Mouse (Mus musculus) c-Kit-negative CD71-positive TER-119-positive erythroid progenitor cells, embryonic 14.5 days (primary cell): ENCODE data around the gene Cdr2.
A peak's percentile ranks its signal among the peaks of the same experiment; 100 is the strongest.
"Not testable (repeated sequence)": the region's sequence is repeated elsewhere in the genome, so short reads cannot be mapped to it uniquely, and the experiment has no call there.

Experiments used
- DNase-seq: peaks from one replicate; pipeline ENCODE4 v3.0.0-alpha.2; 2013; ENCODE audit warnings: low read depth, low spot score

Cdr2 gene

DNA sequence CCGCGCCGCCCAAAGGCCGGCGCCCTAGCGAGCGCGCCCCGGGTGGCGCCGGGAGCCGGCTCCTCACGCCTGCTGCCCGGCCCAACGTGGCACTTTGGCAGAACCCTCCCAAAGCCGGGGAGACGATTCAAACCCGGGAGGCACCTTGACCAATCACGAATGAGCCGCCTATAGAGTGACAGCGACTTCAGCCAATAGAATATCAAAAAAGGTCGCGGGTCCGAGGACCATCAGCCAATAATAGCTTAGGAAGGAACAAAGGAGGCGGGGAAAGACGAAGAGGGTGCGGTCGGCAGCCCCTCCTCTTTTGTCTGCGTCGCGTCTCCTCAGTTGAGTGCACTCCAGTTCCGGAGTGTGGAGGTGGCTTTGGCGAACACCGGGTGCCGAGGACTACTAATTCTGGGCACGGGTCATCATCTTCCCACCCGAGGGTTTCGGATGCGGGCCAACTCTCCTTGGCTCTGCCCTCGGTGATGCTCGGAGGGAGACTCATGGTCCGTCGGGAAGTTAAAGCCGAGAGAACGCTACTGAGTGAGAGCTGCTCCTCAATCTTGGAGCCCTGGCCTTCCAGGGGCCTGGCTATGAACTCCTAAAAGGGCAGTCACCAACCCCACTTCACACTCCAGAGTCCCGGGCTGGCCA, at the start of gene Cdr2, which contains the start of gene Mfsd13b:
Cdr2 (minus strand) TSS at position 113 of the 642 bp plus-strand sequence.
Mfsd13b (plus strand) TSS at position 310 of the 642 bp plus-strand sequence.
- DNase-seq, result peak; percentile 99

DNA sequence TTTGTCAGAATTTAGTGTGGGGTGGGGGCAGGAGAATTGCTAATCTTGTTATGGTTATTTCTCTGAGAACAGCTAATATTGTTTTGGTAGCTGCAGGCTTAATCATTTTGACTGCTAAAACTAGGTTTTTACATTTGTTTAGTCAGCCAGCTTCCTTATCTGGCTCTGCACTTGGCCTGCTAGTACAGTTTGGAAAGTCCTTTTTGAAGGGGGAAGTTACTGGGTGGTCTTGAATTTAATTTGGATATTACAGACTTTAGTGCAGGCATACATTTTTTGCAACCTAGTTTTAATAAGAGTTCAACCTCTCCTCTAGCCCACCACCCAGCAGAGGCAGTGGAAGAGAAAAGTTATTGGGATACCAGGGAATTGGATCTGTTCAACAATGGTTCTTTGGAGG, 47.8 kb upstream of the Cdr2 start:
- DNase-seq, result not testable (repeated sequence)

DNA sequence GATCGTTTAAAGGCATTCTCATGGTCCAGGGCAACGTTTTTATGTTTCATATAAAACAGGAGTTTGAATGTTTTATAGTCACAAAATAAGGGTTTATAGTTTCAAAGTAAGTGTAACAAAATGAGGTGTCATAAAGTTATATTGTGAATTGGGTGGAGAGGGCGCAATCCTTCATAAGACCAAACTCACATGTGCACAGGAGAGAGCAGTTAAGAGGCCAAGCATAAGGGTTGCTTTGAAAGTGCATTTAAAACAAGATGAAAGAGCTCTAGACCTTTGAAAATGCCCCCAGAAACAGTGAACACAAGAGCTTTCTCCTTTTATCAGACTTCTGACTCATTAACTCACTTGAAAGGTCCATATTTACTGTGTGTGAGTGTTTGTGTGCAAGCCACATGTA, 44.2 kb upstream of the Cdr2 start:
- DNase-seq, result no peak

DNA sequence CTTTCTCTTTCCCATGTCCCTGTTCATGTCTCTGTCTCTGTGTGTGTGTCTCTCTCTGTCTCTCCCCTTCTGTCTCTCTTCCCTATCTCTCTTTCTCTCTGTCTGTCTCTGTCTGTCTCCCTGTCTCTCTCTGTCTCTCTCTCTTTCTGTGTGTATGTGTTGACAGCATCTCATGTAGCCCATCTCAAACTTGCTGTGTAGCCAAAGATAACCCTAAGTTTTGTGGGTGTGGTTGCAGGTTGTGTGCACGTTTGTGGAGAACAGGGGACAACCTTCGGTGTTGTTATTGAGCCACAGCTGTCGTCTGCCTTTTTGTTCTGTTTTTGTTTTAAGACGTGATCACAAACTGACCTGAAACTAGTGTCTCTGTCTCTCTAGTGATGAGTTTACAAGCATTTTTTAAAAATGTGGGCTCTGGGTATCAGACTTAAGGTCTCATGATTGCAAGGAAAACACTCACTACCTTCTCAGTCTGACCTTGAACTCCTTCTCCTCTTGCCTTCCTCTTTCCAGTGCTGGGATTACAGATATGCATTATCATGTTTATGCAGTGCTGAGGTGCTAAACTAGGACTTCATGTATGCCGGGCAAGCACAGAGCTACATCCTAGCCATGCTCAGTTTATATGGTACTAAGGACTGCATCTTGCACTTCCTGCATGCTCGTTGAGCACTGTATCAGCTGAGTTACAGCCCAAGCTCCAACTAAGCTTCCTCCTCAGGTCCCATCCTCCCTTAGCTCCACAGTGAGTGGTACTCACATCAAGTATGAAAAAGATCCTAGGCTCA, 43.3 kb upstream of the Cdr2 start:
- no peak for DNase-seq

DNA sequence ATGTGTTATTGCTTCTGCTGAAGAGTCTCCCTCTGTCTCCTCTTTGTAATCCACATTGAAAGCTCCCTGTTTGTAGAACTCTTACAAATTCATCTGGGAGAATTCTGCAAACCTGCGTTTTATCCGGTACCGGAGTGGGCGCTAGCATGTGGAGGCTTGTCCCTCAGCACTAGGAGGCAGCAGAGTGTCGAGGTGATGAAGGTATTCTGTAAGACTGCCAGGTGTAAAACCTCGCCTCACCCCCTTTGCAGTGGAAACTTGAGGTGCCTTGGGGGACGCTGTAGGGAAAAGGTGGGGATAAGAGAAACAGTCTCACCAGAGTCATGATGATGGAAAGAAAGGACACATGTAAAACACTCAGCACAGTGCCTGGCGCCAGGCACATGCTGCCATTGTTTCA, 38.2 kb upstream of the Cdr2 start:
- DNase-seq, result no peak

DNA sequence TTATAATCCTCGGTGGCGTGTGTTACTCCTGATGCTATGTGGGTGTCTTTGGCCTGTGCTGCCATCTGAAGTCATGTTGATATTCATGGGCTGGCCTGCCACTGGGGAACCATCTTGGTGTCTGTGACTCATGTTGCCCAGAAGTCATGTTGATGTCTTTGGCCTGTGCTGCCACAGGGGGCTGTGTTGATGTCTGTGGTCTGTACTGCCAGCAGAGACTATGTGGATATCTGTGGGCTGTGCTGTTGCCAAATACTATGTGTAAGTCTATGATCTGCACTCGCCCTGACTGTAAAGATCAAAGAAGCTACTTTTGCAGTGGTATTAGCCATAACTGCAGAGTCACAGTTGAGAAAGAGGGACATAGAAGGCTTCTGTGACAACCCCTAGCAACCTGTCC, 36.7 kb upstream of the Cdr2 start:
- DNase-seq, result no peak

DNA sequence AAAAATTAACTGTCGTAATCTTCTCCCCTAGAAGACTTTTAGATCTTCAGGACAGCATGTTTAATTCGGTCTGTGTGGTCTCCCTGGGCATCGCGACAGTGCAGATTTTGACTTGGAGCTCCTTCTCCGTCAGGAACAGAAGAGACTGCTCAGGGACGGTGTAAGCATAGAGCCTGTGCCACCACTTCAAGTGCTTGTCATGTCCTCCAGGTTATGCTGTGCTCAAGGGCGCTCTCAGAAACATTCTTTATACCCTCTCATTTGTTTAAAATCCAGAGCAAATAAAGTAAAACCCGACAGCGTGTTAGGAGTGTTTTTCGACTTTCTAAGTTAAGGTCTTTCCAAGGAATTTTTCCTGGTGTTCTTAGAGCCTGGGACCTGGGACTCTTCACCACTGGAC, 32.4 kb upstream of the Cdr2 start:
- no peak for DNase-seq

GRCm38 (mm10) chr7:121011794-121012689, 29.9 kb upstream of the Cdr2 start:
- no peak for DNase-seq

DNA sequence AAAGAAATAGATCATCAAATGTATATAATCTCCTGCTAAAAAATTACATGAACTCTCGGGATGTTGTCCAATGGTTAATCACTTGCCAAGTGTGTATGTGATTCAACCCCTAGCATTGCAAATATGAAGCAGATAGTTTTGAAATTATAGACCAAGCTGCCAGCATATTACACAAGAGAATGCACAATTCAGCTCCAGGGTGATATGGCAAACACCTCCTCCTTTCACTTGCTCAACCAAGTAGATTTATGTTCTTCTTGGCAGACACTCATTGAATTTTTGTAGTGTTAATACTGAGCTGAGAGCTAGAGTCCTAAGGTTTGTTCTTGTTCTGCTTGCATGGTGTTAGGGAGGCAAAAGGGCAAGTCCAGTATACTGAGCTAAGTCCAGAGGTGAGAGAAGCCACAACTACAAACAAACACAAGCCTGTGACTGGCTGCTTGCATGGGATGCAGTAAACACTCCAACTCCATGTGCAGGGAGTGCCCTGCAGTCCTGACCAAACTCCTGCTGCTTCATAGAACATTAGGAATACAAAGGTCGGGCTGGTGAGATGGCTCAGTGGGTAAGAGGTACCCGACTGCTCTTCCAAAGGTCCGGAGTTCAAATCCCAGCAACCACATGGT, 21.8 kb upstream of the Cdr2 start:
- DNase-seq, result no peak

- DNase-seq, result no peak
Measured at GRCm38 (mm10) chr7:121002407-121002928, 20.4 kb upstream of the Cdr2 start.

DNA sequence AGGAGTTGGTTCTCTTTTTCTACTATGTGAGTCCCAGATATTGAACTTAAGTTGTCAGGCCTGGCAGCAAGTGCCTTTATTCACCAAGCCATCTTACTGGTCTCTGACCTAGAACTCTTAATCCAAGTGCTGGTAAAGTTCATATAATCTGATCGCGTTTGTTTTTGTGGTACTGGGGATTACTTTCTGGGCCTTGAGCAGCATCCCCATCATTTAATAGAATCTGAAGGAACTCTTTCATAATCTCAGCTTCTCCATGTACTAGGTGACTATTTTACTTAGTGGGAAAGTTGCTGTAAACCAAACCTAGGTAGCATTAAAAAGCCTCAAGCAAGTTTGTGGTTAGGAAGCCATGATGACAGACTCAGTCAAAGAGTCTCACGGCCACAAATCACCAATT, 19.8 kb upstream of the Cdr2 start:
- no peak for DNase-seq

- DNase-seq, result no peak
Measured at GRCm38 (mm10) chr7:121000065-121000822, 18.1 kb upstream of the Cdr2 start.

DNA sequence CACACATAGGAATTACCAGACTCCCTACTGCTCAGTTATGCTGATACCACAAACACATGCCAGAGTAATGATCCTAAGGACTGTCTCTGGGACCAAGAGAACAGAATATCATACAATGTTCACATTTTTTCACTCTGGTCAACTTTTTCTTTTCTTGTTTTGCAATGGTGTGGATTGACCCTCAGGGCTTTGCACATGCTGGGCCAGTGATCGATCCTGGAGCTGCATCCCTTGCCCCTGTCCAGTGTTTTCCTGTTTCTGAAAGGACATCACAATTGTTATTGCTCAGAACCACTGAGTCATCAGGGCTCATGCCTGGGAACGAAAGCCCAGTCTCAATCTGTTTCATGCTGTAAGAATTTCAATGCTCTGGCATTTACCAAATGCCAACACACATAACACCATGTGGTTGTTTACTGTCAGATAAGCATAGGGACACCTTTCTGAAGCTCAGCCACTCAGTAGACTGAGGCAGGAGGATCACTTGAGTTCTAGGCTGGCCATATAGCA, 17.0 kb upstream of the Cdr2 start:
- no peak for DNase-seq

DNA sequence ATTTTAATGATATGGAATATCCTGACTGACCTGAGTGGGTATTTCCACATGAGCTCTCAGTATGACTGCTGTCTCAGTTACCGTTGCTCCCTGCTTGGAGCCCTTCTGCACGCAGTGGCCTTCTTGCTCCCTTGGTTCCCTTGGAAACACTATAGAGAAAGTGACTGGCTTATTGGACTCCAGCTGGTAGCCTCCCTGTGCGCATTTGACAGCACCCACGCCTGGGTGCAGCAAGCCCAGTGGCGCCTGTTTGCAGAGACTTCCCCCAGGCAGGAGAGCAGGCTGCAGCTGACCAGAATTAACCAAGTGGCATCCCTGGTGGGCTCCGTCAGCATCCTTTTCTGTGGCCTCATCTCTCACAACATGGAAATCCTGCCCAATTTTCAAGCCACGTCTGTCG, 9.1 kb upstream of the Cdr2 start:
- DNase-seq, result no peak

DNA sequence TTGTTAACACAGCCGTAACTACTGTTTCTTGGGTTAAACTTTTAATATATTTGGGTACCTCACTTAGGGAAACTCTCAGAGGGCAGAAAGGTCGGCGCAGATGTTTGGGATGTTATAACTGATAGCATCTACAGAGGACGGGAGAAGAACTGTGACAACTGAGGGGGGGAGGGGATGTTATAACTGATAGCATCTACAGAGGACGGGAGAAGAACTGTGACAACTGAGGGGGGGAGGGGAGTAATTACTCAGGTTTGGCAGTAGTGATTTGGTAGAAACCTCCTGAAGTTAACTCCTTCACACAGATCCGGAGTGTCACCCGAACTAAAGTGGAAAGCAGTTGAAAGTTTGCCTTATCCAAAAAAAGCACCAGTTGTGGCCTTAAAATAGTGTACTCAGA, 856 bp upstream of the Cdr2 start:
- no peak for DNase-seq

DNA sequence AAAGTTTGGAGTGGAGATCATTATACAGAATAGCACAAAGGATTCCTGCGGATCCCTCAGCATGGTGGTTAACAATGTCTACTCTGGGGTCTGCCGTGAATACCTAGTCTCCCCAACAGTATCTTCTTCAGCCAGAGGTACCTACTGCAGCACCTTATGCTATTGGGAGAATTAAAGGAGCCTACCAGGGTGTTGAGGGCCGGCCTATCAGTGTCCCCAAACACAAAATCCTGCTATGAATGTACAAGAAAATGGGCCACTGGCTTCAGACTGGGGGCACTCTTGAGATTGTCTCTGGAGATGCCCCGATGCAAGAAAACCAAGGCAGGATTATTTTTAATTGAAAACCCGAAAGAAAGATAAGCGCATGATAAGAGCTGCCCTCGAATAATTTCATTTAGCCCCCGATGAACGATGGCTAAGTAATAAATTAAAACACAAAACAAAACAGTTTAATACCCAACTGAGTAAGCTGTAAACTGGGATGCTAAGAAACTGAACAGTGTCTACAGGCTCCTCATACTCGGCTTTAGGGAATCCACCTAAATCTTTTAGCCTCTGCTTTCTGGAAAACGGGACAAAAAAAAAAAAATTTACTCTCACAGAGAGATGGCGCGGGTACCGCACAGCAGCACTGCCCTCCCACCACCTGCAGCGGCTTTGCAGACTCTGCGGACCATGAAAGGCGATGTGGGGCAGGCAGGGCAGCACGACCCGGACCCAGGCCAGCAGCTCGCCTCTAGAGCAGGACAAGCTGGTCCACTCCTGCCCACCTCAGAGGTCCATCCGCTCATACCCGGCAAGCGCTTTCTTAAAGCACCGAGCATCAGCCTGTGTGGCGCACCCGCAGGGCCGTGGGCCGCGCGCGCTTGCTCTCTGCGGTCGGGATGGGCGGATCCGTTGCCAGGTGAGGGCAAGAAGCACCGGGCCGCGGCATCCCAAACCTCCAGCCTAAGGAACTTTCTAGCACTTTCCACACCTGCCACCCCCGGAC, 884 bp downstream of the Cdr2 start:
- peak; percentile 54 for DNase-seq

DNA sequence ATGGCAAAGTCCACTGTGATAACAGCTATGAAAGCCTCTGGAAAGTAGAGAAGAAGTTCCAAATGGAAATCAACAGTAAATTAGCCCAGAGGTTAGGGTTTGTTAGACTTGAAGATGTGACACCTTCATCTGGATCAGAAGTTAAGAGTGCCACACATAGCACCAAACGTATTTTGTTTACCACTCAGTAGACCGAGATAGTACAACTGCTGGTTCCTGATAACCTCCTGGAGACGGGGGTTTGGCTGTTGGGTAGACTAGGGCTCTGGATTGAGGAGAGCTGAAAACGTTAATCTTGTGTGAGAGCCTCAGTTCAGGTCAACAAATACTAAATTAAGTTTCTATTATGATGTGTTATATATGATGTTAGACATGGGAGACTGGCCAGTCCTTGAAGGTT, 2.1 kb downstream of the Cdr2 start:
- peak; percentile 72 for DNase-seq

DNA sequence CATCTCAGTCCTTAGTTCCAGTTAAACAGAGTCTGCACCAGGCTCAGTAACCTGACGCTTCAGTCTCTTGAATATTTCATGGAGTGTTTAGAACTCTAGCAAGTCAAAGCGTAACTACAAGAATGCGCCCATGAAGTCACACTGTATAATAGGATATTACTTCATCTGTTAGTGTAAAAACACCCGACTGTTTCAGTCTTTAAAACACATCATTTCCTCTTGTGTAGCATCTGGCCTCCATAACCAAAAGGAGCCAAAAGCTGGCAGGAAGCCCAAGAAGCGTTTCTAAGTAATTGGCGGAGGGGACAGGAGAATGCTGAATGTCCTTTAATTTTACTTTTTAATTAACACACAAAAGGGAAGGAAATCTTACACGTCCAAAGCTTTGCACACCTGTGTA, 5.0 kb downstream of the Cdr2 start:
- DNase-seq, result no peak

- DNase-seq, result no peak
Measured at GRCm38 (mm10) chr7:120974001-120974400, 8.1 kb downstream of the Cdr2 start.
